Mouse (Mus musculus): ENCODE measurements around the gene Kat2a.
A peak's percentile ranks its signal among the peaks of the same experiment; 100 is the strongest.

Kat2a gene

GRCm38 (mm10) chr11:100735134-100735865 lies 23.0 kb upstream of the Kat2a start:
- no peak for DNase-seq

- peak; percentile 89 for DNase-seq
Measured at GRCm38 (mm10) chr11:100730477-100731205, 18.4 kb upstream of the Kat2a start.

DNA sequence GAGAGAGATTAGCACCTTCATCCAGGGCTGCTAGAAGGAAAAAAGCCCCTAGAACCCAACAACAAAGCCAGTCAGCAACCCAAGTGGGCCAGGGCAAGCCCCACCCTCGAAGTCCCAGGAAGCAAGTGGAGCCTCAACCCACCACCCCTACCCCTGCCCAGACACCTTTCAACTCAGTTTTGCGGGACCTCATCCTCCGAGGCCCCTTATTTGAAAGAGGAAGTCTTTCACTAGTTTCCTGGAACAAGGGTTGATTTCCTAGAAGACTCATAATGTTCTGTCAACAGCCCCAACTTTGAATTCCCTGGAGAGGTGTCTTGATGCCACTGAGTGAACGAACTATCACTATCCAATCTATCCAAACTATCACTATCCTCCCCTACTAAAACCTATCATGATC lies 17.7 kb upstream of the Kat2a start:
- DNase-seq = no peak

DNA sequence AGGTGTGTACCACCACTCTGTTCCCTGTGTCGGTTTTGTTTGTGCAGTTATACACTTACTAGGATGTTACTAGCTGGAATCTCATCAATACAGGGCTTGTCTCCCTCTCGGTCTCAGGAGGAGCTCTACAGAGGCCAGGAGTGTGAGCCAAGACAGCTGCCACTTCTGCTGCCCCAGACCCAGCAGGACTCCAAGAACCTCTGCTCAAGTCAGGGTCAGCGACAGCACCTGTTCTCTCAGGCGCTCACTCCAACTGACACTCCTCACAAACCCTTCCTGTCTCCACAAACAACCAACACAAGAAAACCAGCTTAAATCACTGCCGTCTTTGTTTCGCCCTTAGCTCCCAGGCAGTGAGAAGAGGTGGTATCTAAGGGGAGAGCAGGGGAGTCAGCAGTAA lies 16.3 kb upstream of the Kat2a start:
- DNase-seq = peak; percentile 29

DNA sequence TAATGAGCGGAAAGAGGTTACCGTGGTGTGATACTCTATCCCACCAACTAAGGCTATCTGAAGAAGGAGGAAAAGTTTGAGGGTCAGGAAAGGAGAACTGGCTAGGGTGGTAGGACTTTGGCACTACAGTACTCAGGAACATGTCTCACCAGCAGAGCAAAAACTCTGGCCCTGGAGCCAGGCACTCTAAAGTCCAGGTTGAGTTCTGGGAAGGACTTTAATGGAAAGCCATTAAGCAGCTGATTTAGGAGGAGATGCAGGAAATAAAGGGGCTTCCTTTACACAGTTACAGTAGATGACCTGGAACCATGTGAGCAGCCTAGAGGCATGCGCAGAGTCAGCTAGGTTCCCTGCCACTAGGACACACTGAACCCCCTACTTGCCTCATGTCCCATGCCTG lies 14.9 kb upstream of the Kat2a start:
- DNase-seq = peak; percentile 81

DNA sequence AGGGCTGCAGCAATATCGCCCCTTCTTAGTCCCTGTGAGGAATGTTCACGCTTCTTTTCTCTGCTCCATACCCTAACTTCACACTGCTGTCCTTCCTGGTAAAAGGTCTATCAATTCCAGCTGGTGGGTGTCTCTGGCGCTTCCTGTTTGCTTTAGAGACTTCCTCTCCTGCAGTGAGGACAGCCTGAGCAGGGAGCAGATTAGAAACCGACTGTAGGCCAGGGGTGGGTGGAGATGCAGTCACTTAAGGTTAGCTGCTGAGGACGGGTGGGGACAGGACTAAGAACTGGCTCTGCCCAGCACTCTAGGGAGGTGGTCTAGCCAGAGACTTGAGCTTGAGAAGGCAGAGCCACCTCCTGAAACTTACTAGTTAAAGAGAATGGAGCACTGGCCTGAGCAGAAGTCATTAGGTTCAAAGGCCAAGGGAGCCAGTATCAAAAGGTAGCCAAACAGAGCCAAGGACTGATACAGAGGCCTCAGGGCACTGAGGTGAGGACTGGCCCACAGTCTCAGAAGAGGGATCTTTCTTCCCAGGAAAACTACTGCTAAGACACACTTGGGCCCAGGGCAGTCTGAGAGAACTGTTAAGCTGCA lies 12.8 kb upstream of the Kat2a start:
- peak; percentile 74 for DNase-seq

- DNase-seq = peak; percentile 72
Measured at GRCm38 (mm10) chr11:100722493-100723028, 10.3 kb upstream of the Kat2a start.

DNA sequence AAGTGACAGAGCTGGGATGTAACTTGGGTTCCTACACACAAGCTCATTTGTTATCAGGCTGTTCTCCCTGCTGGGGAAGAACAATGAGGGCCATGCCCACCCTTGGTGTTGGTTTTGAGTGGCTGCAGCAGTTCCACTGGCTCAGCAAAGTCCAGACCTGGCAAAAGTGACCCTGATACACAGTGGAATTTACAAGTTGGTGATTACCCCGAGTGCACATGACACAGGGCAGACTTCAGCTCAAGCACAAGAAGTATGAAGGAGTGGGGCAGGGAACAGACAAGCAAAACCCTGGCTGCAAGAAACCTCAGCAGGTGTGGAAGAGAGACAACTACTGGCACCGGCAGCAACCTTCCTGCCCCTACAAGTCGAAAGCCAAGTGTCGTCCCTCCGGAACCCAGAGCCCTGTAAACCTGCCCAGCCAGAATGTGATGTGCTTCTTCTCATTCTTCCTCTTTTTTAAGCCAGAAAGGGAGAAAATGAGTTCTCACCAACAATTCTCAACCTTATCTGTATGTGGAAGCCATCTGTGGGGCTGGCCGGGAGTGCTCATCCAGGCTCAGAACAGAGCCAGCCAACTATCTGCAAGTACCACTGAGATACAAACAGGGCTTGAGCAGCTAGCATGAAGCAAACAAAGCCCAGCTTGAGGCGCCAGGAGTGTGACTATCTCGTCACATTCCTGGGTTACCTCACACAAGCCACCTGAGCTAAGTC lies 9.7 kb upstream of the Kat2a start:
- peak; percentile 90 for DNase-seq

- no peak for DNase-seq
Measured at GRCm38 (mm10) chr11:100721254-100721653, 9.0 kb upstream of the Kat2a start.

DNA sequence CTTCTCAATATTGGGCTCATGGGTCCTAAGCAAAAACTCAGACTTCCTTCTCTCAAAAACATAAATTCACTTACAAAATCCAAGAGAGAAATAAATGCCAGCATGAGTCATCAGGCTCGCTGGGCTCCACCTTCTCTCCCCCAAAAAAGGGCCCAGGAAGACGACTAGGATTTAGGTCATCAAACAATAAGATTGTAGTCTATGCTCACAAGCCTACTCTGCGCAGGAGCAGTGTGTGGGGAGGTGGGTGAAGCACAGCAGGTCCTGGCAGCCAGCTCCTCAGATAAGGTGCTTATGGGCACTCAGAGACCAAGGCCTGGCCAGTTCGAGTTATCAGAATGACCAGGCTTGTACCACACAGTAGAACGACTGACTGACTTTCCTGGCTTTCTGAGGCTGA lies 8.1 kb upstream of the Kat2a start:
- no peak for DNase-seq

DNA sequence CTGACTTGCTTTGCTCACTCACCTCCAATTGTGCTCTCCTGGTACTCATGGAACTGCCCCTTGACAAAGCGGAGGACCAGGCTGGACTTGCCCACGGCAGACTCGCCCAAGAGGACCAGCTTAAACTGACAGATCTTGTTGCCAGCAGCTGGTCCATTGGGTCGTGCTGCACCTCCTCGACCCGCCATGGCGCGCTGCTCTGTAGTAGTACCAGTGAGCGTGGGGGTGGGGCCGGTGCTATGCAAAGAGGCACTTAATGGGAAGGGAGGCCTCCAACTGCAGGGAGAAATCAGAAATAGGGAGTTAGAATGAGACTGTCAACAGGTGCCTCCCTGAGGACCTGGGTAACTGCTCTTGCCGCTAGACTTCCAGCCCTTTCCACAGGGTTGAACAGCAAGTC lies 7.6 kb upstream of the Kat2a start:
- no peak for DNase-seq

GRCm38 (mm10) chr11:100719312-100719711 lies 7.0 kb upstream of the Kat2a start:
- DNase-seq = no peak

DNA sequence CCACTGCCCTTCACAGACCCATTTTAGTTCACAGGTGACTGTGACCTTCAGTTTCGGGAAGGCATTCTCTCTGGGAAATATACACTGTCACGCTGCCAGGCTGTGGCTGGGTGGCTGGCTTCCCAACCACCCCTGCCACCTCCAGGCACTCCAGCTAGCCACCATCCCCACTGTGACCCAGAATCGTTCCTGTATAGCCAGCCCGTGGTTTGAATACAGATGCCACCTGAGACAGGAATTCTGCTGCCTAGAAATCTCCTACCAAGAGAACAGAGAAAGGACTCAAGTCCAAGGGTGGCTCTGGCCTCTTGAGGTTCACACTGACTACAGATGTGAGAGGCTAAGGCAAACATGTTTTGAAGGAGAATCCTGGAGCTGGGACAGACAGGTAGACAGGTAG lies 6.6 kb upstream of the Kat2a start:
- peak; percentile 69 for DNase-seq

- DNase-seq = no peak
Measured at GRCm38 (mm10) chr11:100718462-100718861, 6.2 kb upstream of the Kat2a start.

GRCm38 (mm10) chr11:100716649-100717048 lies 4.4 kb upstream of the Kat2a start:
- DNase-seq = no peak

GRCm38 (mm10) chr11:100714948-100715347 lies 2.7 kb upstream of the Kat2a start:
- DNase-seq = no peak

DNA sequence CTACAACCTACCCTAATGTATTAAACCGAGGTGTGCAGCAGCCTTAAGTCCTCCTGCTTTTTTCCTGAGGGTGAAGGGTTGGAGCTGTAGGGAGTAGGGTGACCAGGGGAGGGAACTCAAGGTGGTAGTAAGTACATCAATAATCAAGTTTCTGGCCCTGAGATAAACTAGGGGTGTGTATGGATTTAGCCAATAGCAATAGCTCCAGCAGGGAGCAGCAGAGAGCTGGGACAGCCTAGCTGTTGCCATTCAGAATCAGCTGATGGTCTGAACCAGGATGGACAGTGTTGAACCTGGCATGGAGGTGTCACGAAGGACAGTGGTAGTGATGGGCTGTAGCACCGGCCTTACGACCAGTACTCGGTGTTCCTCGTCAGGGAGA lies 2.3 kb upstream of the Kat2a start:
- DNase-seq = peak; percentile 91

GRCm38 (mm10) chr11:100713735-100714533 lies 1.7 kb upstream of the Kat2a start, which contains the start of gene Hspb9:
TSS of gene Hspb9 (plus strand) at chr11:100713850.
- peak; percentile 74 for DNase-seq

DNA sequence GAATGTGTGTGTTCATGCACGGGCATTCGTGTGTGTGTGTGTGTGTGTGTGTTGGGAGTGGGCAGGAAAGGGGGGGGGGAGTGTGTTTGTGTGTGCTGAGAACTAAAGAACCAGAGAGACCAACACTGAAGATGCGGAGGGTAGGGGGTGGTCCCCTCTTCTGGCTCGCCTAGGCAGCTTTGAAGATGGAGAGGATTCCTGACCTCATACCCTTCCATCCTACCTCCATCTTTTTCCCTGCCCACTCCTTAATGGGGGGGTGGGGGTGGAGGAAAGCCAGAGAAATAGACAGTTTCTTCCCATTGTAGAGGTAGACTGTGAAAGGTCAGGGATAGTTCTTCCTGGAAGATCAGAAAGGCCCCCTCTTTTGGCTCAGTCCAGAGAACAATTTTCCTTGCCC lies 909 bp upstream of the Kat2a start:
- DNase-seq = peak; percentile 20

GRCm38 (mm10) chr11:100710977-100711376 lies 1.3 kb downstream of the Kat2a start:
- peak; percentile 7 for DNase-seq

- DNase-seq = peak; percentile 11
Measured at GRCm38 (mm10) chr11:100710528-100710927, 1.7 kb downstream of the Kat2a start.

DNA sequence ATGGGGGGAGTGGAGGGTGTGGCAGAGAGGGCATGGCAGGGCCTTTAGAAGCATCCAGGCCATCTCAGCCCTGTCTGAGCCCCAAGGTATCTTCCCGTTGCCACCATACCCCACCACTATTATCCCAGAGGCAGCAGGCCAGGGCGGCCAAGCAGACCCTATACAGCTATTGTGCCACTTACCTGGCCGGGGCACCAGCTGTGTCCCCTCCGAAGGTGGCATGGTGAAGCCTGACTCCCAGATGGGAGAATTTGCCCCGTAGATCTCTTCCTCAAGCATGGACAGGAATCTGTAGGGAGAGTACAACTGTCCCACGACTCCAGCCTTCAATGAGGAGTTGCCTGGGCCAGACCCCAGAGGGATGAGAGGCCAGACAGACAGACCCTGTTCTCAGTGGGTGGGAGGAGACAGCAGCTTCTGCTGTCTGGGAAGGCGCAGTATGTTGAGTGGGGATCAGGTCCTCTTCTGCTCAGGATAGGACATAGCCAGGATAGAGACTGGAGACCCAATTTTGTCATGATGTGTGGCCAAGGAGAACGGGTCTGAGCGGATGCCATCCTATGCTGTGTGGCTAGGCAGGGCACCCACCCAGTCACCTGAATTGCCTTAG lies 3.0 kb downstream of the Kat2a start:
- no peak for DNase-seq

Measured in kidney, adult 9 months (tissue).